9 mouse cellular contexts compared by ENCODE assay signal in genomic region chr1:109982064-109982808, GRCm38 (mm10). TPM values are rescaled to one million over a fixed set of nuclear protein-coding genes. Genes with fewer than 3 reads are reported as not detected.
DNase-seq lines count a peak whose midpoint lies in the region; ATAC-seq and TF ChIP-seq lines count a peak whose summit lies in the region.
"Had no signal": no experiment of that assay in that cellular context is flagged by ENCODE, and none has a peak within 500 bp of the region (broad histone marks: within the 10 kb centered on the region; RNA-seq: fewer than 3 reads in every experiment).

Gene Cdh7 (plus strand): TSS chr1:109982431.

- no peaks in the 10 kb centered on the region for H3K36me3 ChIP-seq in heart, embryonic 12.5 days
- no peaks in the 10 kb centered on the region for H3K36me3 ChIP-seq in forebrain, postnatal 0 days (ENCODE audit: insufficient read depth)
- no peaks in the 10 kb centered on the region for H3K36me3 ChIP-seq in myocyte (ENCODE audit: control insufficient read depth, insufficient read depth)

- intact Hi-C loops in left cerebral cortex, adult 2 months (cut with DNase I), result loop anchor here (5.0 kb wide), 2 partner anchors 85 to 470 kb away; no protein-coding TSS in a partner anchor

- WGBS in heart, embryonic 12.5 days, result under 1% methylated on average over 30 of the region's 35 CpGs
- 1% methylated on average over 35 of the region's 35 CpGs for WGBS in cerebellum, adult 2 months
- under 1% methylated on average over 35 of the region's 35 CpGs for WGBS in forebrain, postnatal 0 days

- peak within 1 kb of the TSS; percentile 67 for H3K4me3 ChIP-seq in heart, embryonic 12.5 days
- peak within 1 kb of the TSS; percentile 59 for H3K4me3 ChIP-seq in cerebellum, adult 2 months (replicated peaks; ENCODE audit: insufficient read depth, low read depth, low read length)
- peak within 1 kb of the TSS; percentile 77 for H3K4me3 ChIP-seq in forebrain, postnatal 0 days (ENCODE audit: low read depth, low read length)
- H3K4me3 ChIP-seq in left cerebral cortex, adult 2 months, result peak within 1 kb of the TSS; percentile 61
- no peak within 1 kb of the TSS for H3K4me3 ChIP-seq in myocyte

- no peak within 1 kb of the TSS for H3ac ChIP-seq in myocyte (ENCODE audit: control insufficient read depth, insufficient read length)

- TF ChIP-seq POLR2A in cerebellum, adult 2 months (IDR thresholded peaks at IDR 0.05; ENCODE audit: borderline replicate concordance, insufficient read depth, low read length), result no peak
- TF ChIP-seq POLR2A in myocyte (IDR thresholded peaks at IDR 0.05; ENCODE audit: insufficient read length, low read depth), result no peak

- no peak for DNase-seq in heart, adult 18-20 months
- peak; percentile 91 for DNase-seq in cerebellum, adult 2 months
- DNase-seq in forebrain, postnatal 0 days, result peak; percentile 70
- DNase-seq in left cerebral cortex, adult 2 months (ENCODE audit: extremely low spot score in 1 of 2, low spot score in 2 of 2), result peak; percentile 52 to 61
- DNase-seq in adrenal gland, postnatal 10 days, result no peak

- peaks cover 21% of the 10 kb centered on the region for H3K27me3 ChIP-seq in heart, embryonic 12.5 days (replicated peaks)
- H3K27me3 ChIP-seq in cerebellum, adult 2 months (ENCODE audit: control insufficient read depth, insufficient read depth, low read length), result no peaks in the 10 kb centered on the region
- H3K27me3 ChIP-seq in forebrain, postnatal 0 days (ENCODE audit: insufficient read depth, low read length), result no peaks in the 10 kb centered on the region
- no peaks in the 10 kb centered on the region for H3K27me3 ChIP-seq in myocyte (ENCODE audit: control insufficient read depth, insufficient read depth, insufficient read length)

- H3K27ac ChIP-seq in heart, embryonic 12.5 days (ENCODE audit: poor library complexity, severe bottlenecking), result no peak within 1 kb of the TSS
- H3K27ac ChIP-seq in cerebellum, adult 2 months (ENCODE audit: insufficient read depth, low read length), result peak within 1 kb of the TSS; percentile 98
- peak within 1 kb of the TSS; percentile 76 for H3K27ac ChIP-seq in forebrain, postnatal 0 days (ENCODE audit: low read depth, low read length)
- peak within 1 kb of the TSS; percentile 83 for H3K27ac ChIP-seq in left cerebral cortex, adult 2 months

- no peak for TF ChIP-seq CTCF in cerebellum, adult 2 months (IDR thresholded peaks at IDR 0.05; ENCODE audit: borderline replicate concordance, insufficient read depth, low read depth, low read length)
- no peak for TF ChIP-seq CTCF in forebrain, postnatal 0 days (IDR thresholded peaks at IDR 0.05; ENCODE audit: low read depth)
- TF ChIP-seq CTCF in left cerebral cortex, adult 2 months (IDR thresholded peaks at IDR 0.05), result no peak

- peak; percentile 29; the same call in 1 of the 2 replicates for ATAC-seq in heart, embryonic 12.5 days (ENCODE audit: insufficient number of reproducible peaks, low FRiP score)
- peak; percentile 91 for ATAC-seq in forebrain, postnatal 0 days
- ATAC-seq in megakaryocyte progenitor cell, adult 5-6 weeks (replicated peaks; ENCODE audit: poor library complexity), result no peak

- H3K9ac ChIP-seq in heart, embryonic 12.5 days, result peak within 1 kb of the TSS; percentile 62; the same call in 1 of the 2 replicates
- H3K9ac ChIP-seq in forebrain, postnatal 0 days, result peak within 1 kb of the TSS; percentile 67

- H3K4me2 ChIP-seq in heart, embryonic 12.5 days, result peak within 1 kb of the TSS; percentile 98
- H3K4me2 ChIP-seq in forebrain, postnatal 0 days (ENCODE audit: low read depth), result peak within 1 kb of the TSS; percentile 87
- peak within 1 kb of the TSS; percentile 6 for H3K4me2 ChIP-seq in myocyte (ENCODE audit: low read depth)

- no peaks in the 10 kb centered on the region for H3K79me2 ChIP-seq in myocyte (ENCODE audit: control insufficient read depth, insufficient read depth)

- no peaks in the 10 kb centered on the region for H3K4me1 ChIP-seq in heart, embryonic 12.5 days (replicated peaks)
- H3K4me1 ChIP-seq in cerebellum, adult 2 months (ENCODE audit: control insufficient read depth, insufficient read depth, low read length), result no peaks in the 10 kb centered on the region; the same call in 1 of the 2 replicates
- peaks cover 5% of the 10 kb centered on the region; the same call in 1 of the 2 replicates for H3K4me1 ChIP-seq in forebrain, postnatal 0 days (ENCODE audit: insufficient read depth)

- H3K9me3 ChIP-seq in heart, embryonic 12.5 days (replicated peaks), result no peaks in the 10 kb centered on the region
- no peaks in the 10 kb centered on the region for H3K9me3 ChIP-seq in forebrain, postnatal 0 days (ENCODE audit: low read length)

TF ChIP-seq in myocyte, 11 proteins besides CTCF, POLR2A, EP300 and RAD21:
- no peak for TF ChIP-seq POLR2AphosphoS2 (IDR thresholded peaks at IDR 0.05; ENCODE audit: insufficient read length, low read depth)
- TF ChIP-seq REST (IDR thresholded peaks at IDR 0.05; ENCODE audit: insufficient read depth, insufficient read length), result no peak
- no peak for TF ChIP-seq TCF3 (IDR thresholded peaks at IDR 0.05; ENCODE audit: insufficient read length, low read depth)
- no peak for TF ChIP-seq CEBPB (IDR thresholded peaks at IDR 0.05; ENCODE audit: insufficient read depth, poor library complexity, severe bottlenecking)
- TF ChIP-seq SRF (IDR thresholded peaks at IDR 0.05; ENCODE audit: control insufficient read depth, insufficient read length, low read depth), result no peak
- no peak for TF ChIP-seq MYOG (IDR thresholded peaks at IDR 0.05; ENCODE audit: control insufficient read depth in 1 of 3, insufficient read depth in 1 of 3, insufficient read length in 2 of 3, low read depth in 2 of 3)
- no peak for TF ChIP-seq USF1 (IDR thresholded peaks at IDR 0.05; ENCODE audit: low read depth)
- TF ChIP-seq TCF12 (IDR thresholded peaks at IDR 0.05; ENCODE audit: insufficient read depth, poor library complexity, severe bottlenecking), result no peak
- TF ChIP-seq MAX (IDR thresholded peaks at IDR 0.05; ENCODE audit: low read depth), result no peak
- TF ChIP-seq E2F4 (IDR thresholded peaks at IDR 0.05; ENCODE audit: insufficient read depth), result no peak
- no peak for TF ChIP-seq MYOD1 (IDR thresholded peaks at IDR 0.05; ENCODE audit: control insufficient read depth in 1 of 3, insufficient read length in 2 of 3, low read depth in 2 of 3)

RNA-seq across cellular contexts. Expression of gene Cdh7, which starts in this region (rescaled TPM):
- 0.42 and 0.95 TPM in 2 replicates for polyA plus RNA-seq in heart, embryonic 12.5 days (2016; fragmentation: Nextera tagmentation; extraction: Ambion mirVana)
- total RNA-seq in heart, adult 18-20 months (2021), result not detected
- 20.7 and 24.7 TPM in 2 replicates for polyA plus RNA-seq in cerebellum, adult 2 months (2012; rRNA removed)
- 11.7 and 21.9 TPM in 2 replicates for total RNA-seq in forebrain, postnatal 0 days (2014; rRNA removed)
- polyA plus RNA-seq in forebrain, postnatal 0 days (2015; fragmentation: Nextera tagmentation; extraction: Ambion mirVana), result 7.6 and 10.2 TPM in 2 replicates
- 10 to 100 TPM; 23.5 to 26.6 TPM for total RNA-seq in left cerebral cortex, adult 2 months (2021)
- not detected for polyA plus RNA-seq in myocyte (2012; fragmentation: generic; extraction: Trizol)
- not detected in 2 replicates for total RNA-seq in megakaryocyte progenitor cell, adult 5-6 weeks (2015)
- not detected in 2 replicates for total RNA-seq in megakaryocyte progenitor cell, adult 5-6 weeks (2017)
- not detected for total RNA-seq in adrenal gland, postnatal 10 days (2021)
- total RNA-seq: hematopoietic stem cell, adult 5-6 weeks had no signal

Comparison
In these comparisons a context has a peak if more than half of its experiments do, and no peak if none do; other contexts are left out.
1. RNA of gene Cdh7 (total RNA-seq): 23.5 to 26.6 TPM in left cerebral cortex, adult 2 months and 11.7 to 21.9 TPM in forebrain, postnatal 0 days; not detected in adrenal gland, postnatal 10 days, not detected in heart, adult 18-20 months and not detected in megakaryocyte progenitor cell, adult 5-6 weeks; every median in the first group is over 10 times any median in the second.
2. Peak in ATAC-seq, H3K4me3 ChIP-seq, H3K9ac ChIP-seq and H3K4me2 ChIP-seq in heart, embryonic 12.5 days; RNA of the gene not detected or under 1 TPM.
3. H3K4me2 ChIP-seq: peak in every context shown above with its lines; median percentile 98 in heart, embryonic 12.5 days; 87 in forebrain, postnatal 0 days; 6 in myocyte.
4. DNase-seq: peak in cerebellum, adult 2 months (2 of 2), forebrain, postnatal 0 days (single experiment) and left cerebral cortex, adult 2 months (2 of 2); none in heart, adult 18-20 months (0 of 2) and adrenal gland, postnatal 10 days (single experiment).